ENCODE assay signal across 26 mouse cellular contexts in genomic region chr11:19073265-19073664, GRCm38 (mm10). TPM values are rescaled to one million over a fixed set of nuclear protein-coding genes. Genes with fewer than 3 reads are reported as not detected.
DNase-seq lines count a peak whose midpoint lies in the region; ATAC-seq and TF ChIP-seq lines count a peak whose summit lies in the region.
"Had no signal": no experiment of that assay in that cellular context is flagged by ENCODE, and none has a peak within 500 bp of the region (broad histone marks: within the 10 kb centered on the region; RNA-seq: fewer than 3 reads in every experiment).

No protein-coding gene starts in this region.

- no peak overlapping the region for H3K4me2 ChIP-seq in forebrain, postnatal 0 days (ENCODE audit: low read depth)
- H3K4me2 ChIP-seq in neural tube, embryonic 13.5 days, result no peak overlapping the region
- H3K4me2 ChIP-seq in neural tube, embryonic 15.5 days, result no peak overlapping the region
- no peak overlapping the region for H3K4me2 ChIP-seq in forebrain, embryonic 16.5 days (ENCODE audit: low read length)
- H3K4me2 ChIP-seq: embryonic facial prominence, embryonic 13.5 days; heart, embryonic 11.5 days; hindbrain, embryonic 13.5 days; limb, embryonic 12.5 days; liver, embryonic 15.5 days; lung, embryonic 14.5 days; stomach, embryonic 15.5 days had no signal

- 30% methylated on average over 5 of the region's 5 CpGs for WGBS in forebrain, embryonic 10.5 days
- WGBS in forebrain, postnatal 0 days, result 31% methylated on average over 5 of the region's 5 CpGs
- 67% methylated on average over 5 of the region's 5 CpGs for WGBS in neural tube, embryonic 13.5 days
- 72% methylated on average over 5 of the region's 5 CpGs for WGBS in neural tube, embryonic 15.5 days
- 21% methylated on average over 5 of the region's 5 CpGs for WGBS in forebrain, embryonic 16.5 days

- peaks cover 18% of the 10 kb centered on the region for H3K4me1 ChIP-seq in forebrain, embryonic 10.5 days
- no peaks in the 10 kb centered on the region for H3K4me1 ChIP-seq in forebrain, postnatal 0 days (ENCODE audit: insufficient read depth)
- peaks cover 6% of the 10 kb centered on the region for H3K4me1 ChIP-seq in neural tube, embryonic 13.5 days (replicated peaks)
- no peaks in the 10 kb centered on the region for H3K4me1 ChIP-seq in neural tube, embryonic 15.5 days
- peaks cover 5% of the 10 kb centered on the region; the same call in 1 of the 2 replicates for H3K4me1 ChIP-seq in forebrain, embryonic 16.5 days (replicated peaks; ENCODE audit: control insufficient read depth, insufficient read depth, low read length)
- H3K4me1 ChIP-seq: embryonic facial prominence, embryonic 13.5 days; limb, embryonic 12.5 days; liver, embryonic 15.5 days; stomach, embryonic 15.5 days had no signal

- DNase-seq in forebrain, embryonic 10.5 days (ENCODE audit: extremely low spot score, low spot score), result no peak
- no peak for DNase-seq in forebrain, postnatal 0 days
- no peak for DNase-seq in adrenal gland, postnatal 14 days
- DNase-seq in cerebellum, postnatal 36 days, result no peak
- DNase-seq: adrenal gland, postnatal 36 days; cerebellum, adult 2 months; cerebellum, postnatal 25 days; gastrocnemius, postnatal 14 days; heart, postnatal 36 days; kidney, adult 9 months; kidney, postnatal 25 days; lung, embryonic 14.5 days; lung, postnatal 14 days; right cerebral cortex, postnatal 25 days had no signal

- H3K36me3 ChIP-seq in forebrain, embryonic 10.5 days (replicated peaks), result no peaks in the 10 kb centered on the region
- no peaks in the 10 kb centered on the region for H3K36me3 ChIP-seq in forebrain, postnatal 0 days (ENCODE audit: insufficient read depth)
- H3K36me3 ChIP-seq in neural tube, embryonic 13.5 days, result no peaks in the 10 kb centered on the region
- no peaks in the 10 kb centered on the region for H3K36me3 ChIP-seq in neural tube, embryonic 15.5 days
- no peaks in the 10 kb centered on the region for H3K36me3 ChIP-seq in forebrain, embryonic 16.5 days (ENCODE audit: control insufficient read depth, insufficient read depth)
- H3K36me3 ChIP-seq: embryonic facial prominence, embryonic 13.5 days; hindbrain, embryonic 13.5 days; limb, embryonic 12.5 days; liver, embryonic 15.5 days; stomach, embryonic 15.5 days had no signal

- no peak overlapping the region for H3K9ac ChIP-seq in forebrain, postnatal 0 days
- no peak overlapping the region for H3K9ac ChIP-seq in neural tube, embryonic 13.5 days
- no peak overlapping the region for H3K9ac ChIP-seq in neural tube, embryonic 15.5 days (replicated peaks)
- no peak overlapping the region for H3K9ac ChIP-seq in forebrain, embryonic 16.5 days (replicated peaks; ENCODE audit: low read depth, low read length)
- H3K9ac ChIP-seq: embryonic facial prominence, embryonic 13.5 days; hindbrain, embryonic 13.5 days; limb, embryonic 12.5 days; liver, embryonic 15.5 days; lung, embryonic 14.5 days; stomach, embryonic 15.5 days had no signal

- no peak for ATAC-seq in forebrain, postnatal 0 days
- no peak for ATAC-seq in neural tube, embryonic 13.5 days (ENCODE audit: low read depth)
- ATAC-seq in neural tube, embryonic 15.5 days (ENCODE audit: low FRiP score), result no peak
- ATAC-seq in forebrain, embryonic 16.5 days, result 0 out of 2 replicates have a peak, but pooled peaks have one; percentile 40
- no peak for ATAC-seq in megakaryocyte, adult 5-6 weeks (ENCODE audit: poor library complexity, severe bottlenecking)
- ATAC-seq: intestine, postnatal 0 days; Patski had no signal

- H3K27ac ChIP-seq in forebrain, embryonic 10.5 days, result peak overlapping the region; percentile 71; the same call in 1 of the 2 replicates
- no peak overlapping the region for H3K27ac ChIP-seq in forebrain, postnatal 0 days (ENCODE audit: low read depth, low read length)
- peak overlapping the region; percentile 35; the same call in 1 of the 2 replicates for H3K27ac ChIP-seq in neural tube, embryonic 13.5 days (replicated peaks)
- H3K27ac ChIP-seq in neural tube, embryonic 15.5 days (replicated peaks), result no peak overlapping the region
- no peak overlapping the region for H3K27ac ChIP-seq in forebrain, embryonic 16.5 days (ENCODE audit: low read length)
- H3K27ac ChIP-seq: embryonic facial prominence, embryonic 13.5 days; limb, embryonic 12.5 days; liver, embryonic 15.5 days; stomach, embryonic 15.5 days had no signal

- peaks cover 33% of the 10 kb centered on the region for H3K27me3 ChIP-seq in forebrain, embryonic 10.5 days (ENCODE audit: poor library complexity, severe bottlenecking)
- no peaks in the 10 kb centered on the region for H3K27me3 ChIP-seq in forebrain, postnatal 0 days (ENCODE audit: insufficient read depth, low read length)
- no peaks in the 10 kb centered on the region for H3K27me3 ChIP-seq in neural tube, embryonic 13.5 days
- H3K27me3 ChIP-seq in neural tube, embryonic 15.5 days (replicated peaks), result no peaks in the 10 kb centered on the region
- H3K27me3 ChIP-seq in forebrain, embryonic 16.5 days (replicated peaks; ENCODE audit: control insufficient read depth, insufficient read depth, low read length), result 0 out of 2 replicates have a peak, but pooled peaks cover 3% of the 10 kb centered on the region
- H3K27me3 ChIP-seq: embryonic facial prominence, embryonic 13.5 days; hindbrain, embryonic 13.5 days; liver, embryonic 15.5 days; stomach, embryonic 15.5 days had no signal

- TF ChIP-seq CTCF in forebrain, postnatal 0 days (IDR thresholded peaks at IDR 0.05; ENCODE audit: low read depth), result no peak

- H3K4me3 ChIP-seq in forebrain, embryonic 10.5 days, result no peak overlapping the region
- no peak overlapping the region for H3K4me3 ChIP-seq in forebrain, postnatal 0 days (ENCODE audit: low read depth, low read length)
- no peak overlapping the region for H3K4me3 ChIP-seq in neural tube, embryonic 13.5 days
- H3K4me3 ChIP-seq in neural tube, embryonic 15.5 days (replicated peaks), result no peak overlapping the region
- H3K4me3 ChIP-seq in forebrain, embryonic 16.5 days (replicated peaks; ENCODE audit: low read length), result no peak overlapping the region
- H3K4me3 ChIP-seq: embryonic facial prominence, embryonic 13.5 days; hindbrain, embryonic 13.5 days; limb, embryonic 12.5 days; liver, embryonic 15.5 days; stomach, embryonic 15.5 days had no signal

- peaks cover 7% of the 10 kb centered on the region; the same call in 1 of the 2 replicates for H3K9me3 ChIP-seq in forebrain, embryonic 10.5 days
- no peaks in the 10 kb centered on the region for H3K9me3 ChIP-seq in forebrain, postnatal 0 days (ENCODE audit: low read length)
- no peaks in the 10 kb centered on the region for H3K9me3 ChIP-seq in neural tube, embryonic 13.5 days
- no peaks in the 10 kb centered on the region for H3K9me3 ChIP-seq in neural tube, embryonic 15.5 days (replicated peaks)
- H3K9me3 ChIP-seq in forebrain, embryonic 16.5 days (ENCODE audit: control insufficient read depth, low read length), result no peaks in the 10 kb centered on the region
- H3K9me3 ChIP-seq: embryonic facial prominence, embryonic 13.5 days; hindbrain, embryonic 13.5 days; liver, embryonic 15.5 days; stomach, embryonic 15.5 days had no signal

RNA-seq across cellular contexts. Expression of gene Meis1, which starts 54.5 kb away (rescaled TPM):
- polyA plus RNA-seq in forebrain, embryonic 10.5 days (2016; fragmentation: Nextera tagmentation; extraction: Ambion mirVana), result 36.1 and 39.6 TPM in 2 replicates
- total RNA-seq in forebrain, postnatal 0 days (2014; rRNA removed), result 15.8 and 16.9 TPM in 2 replicates
- 11.4 and 12.5 TPM in 2 replicates for polyA plus RNA-seq in forebrain, postnatal 0 days (2015; fragmentation: Nextera tagmentation; extraction: Ambion mirVana)
- 159 and 171 TPM in 2 replicates for polyA plus RNA-seq in neural tube, embryonic 13.5 days (2015; fragmentation: Nextera tagmentation; extraction: Ambion mirVana)
- 156 and 166 TPM in 2 replicates for polyA plus RNA-seq in neural tube, embryonic 15.5 days (2015; fragmentation: Nextera tagmentation; extraction: Ambion mirVana)
- polyA plus RNA-seq in forebrain, embryonic 16.5 days (2015; fragmentation: Nextera tagmentation; extraction: Ambion mirVana), result 28.5 and 41.4 TPM in 2 replicates
- 3.3 and 4.2 TPM in 2 replicates for total RNA-seq in megakaryocyte, adult 5-6 weeks (2015)
- 5.9 and 6.0 TPM in 2 replicates for total RNA-seq in megakaryocyte, adult 5-6 weeks (2017)
- 57.0 and 57.5 TPM in 2 replicates for total RNA-seq in adrenal gland, postnatal 14 days (2021)

Comparison
In these comparisons a context has a peak if more than half of its experiments do, and no peak if none do; other contexts are left out.
1. H3K27ac ChIP-seq: peak in forebrain, embryonic 10.5 days (single experiment) and neural tube, embryonic 13.5 days (single experiment); none in forebrain, postnatal 0 days (single experiment), neural tube, embryonic 15.5 days (single experiment) and forebrain, embryonic 16.5 days (single experiment).